Mouse (Mus musculus) layer of hippocampus, postnatal 14 days (tissue): ENCODE measurements around the gene Tbc1d16. TPM values are rescaled to one million over a fixed set of nuclear protein-coding genes. Genes with fewer than 3 reads are reported as not detected.
A peak's percentile ranks its signal among the peaks of the same experiment; 100 is the strongest.

Source experiments
- DNase-seq, 2 experiments: peaks; one replicate each; pipeline ENCODE4 v3.0.0; 2021 to 2022; ENCODE audit warnings: low spot score in 2 of 2, mixed read lengths in 1 of 2
- total RNA-seq, 2 experiments: library from RNA; stranded (reverse); gene quantifications; 2 replicates each; pipeline ENCODE4 v1.2.3; 2021

Gene Tbc1d16
- total RNA-seq, 2 experiments from 2014 or later, result 79.7 to 81.0 TPM

DNA sequence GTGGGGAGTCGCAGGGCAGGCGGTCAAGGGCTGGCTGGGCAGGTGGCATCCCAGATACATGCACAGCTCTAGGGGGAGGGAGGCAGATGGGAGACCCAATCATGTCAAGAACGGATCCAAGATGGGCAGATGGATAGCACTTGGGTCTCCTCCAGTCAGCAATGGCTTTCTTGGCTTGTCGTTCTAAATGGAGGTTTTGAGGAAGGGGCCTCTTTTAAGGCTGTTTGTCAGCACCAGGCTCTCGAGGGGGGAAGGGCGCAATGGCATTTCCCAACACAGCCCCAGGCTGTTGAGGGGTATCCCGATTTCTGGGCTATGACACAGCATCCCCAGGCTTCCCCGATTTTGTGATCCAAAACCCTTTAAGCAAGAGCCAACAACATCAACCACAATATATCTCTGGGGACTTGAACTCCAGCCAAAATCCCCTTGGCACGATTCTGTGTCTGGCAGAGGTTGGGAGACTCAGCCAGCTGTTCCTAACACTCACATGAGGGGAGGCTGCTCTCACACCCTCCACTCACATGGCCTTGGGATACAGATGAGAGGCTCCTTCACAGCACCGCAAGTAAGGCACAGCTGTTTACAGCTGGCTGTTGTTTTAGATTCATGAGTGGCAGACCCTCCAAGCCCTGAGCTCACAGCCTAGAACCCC lies 18.8 kb downstream of the Tbc1d16 start:
- DNase-seq, result peak; percentile 71 to 80

DNA sequence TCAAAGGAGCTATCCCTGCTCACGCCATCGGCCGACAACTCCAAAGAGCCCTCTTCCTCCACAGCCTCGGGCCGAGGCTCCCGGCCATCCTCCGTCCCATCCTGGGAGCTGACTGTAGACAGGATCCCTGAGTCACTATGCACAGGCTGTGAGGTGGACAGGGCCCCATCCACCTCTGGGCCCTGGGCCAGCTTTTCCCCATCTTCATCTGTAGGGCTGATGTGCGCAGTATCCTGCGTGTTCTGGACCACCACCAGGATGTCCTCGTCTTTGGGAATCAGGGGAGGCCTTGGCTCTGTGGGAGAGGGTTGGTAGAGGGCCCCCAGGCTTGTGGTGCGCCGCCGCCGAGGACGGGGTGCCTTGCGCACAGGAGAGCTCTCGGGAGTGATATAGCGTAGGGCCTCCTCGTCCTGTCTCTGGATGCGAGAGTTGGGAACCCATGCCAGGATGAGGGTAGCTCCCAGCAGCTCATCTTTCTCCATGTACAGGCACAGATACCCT lies 19.4 kb downstream of the Tbc1d16 start:
- no peak for DNase-seq

DNA sequence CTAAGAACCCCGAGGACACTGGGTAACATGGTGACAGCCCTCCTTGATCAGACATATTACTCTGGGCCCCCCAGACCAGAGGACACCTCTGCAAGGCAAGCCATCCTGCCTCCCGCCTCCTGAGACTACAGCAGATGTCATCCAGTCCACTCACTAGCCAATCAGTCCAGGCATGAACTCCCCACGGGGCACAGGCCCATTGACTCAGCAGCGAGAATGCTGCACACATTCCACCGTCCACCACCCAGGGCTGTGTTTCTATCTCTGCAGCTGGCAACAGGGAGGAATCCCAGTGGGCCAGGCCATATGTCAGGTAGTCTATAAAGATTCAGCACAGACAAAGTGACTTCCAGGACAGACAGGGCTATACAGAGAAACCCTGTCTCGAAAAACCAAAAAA lies 20.3 kb downstream of the Tbc1d16 start:
- no peak for DNase-seq

DNA sequence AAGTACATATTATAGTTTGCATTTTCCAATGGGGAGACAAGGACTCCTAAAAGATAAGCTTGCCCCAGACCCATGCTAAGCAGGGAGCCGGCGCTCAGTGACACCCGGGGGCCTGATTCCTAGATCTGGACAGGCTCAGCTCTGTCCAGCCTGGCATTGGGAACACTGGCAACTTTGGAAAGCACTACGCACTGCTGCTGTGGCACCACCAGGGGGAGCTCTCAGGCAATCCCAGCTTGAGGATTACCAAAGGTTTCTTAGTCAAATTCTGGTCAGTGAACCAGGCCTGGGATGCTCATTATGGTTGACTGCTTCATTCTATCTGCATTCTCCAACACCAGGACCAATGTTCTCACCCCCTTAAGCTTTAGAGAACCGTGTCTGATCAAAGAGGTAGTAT lies 21.7 kb downstream of the Tbc1d16 start:
- peak; percentile 55 to 58 for DNase-seq

DNA sequence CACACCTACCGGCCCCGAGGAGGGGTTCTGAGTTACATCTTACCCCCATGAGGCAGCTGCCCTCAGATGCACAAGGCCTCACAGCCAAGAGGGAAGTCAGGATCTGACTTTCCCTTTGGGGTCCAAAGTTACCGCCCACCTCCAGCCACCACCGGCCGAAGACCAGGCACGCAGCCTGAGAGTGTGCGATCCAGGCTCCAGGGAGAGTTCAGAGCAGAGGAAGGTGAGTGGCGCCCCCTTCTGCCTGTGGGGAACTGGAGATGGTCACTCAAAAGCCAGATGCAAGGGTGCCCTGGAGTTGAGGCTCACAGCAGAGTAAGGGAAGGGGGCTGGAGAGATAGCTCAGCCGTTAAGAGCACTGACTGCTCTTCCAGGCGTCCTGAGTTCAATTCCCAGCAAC lies 22.6 kb downstream of the Tbc1d16 start:
- no peak for DNase-seq

DNA sequence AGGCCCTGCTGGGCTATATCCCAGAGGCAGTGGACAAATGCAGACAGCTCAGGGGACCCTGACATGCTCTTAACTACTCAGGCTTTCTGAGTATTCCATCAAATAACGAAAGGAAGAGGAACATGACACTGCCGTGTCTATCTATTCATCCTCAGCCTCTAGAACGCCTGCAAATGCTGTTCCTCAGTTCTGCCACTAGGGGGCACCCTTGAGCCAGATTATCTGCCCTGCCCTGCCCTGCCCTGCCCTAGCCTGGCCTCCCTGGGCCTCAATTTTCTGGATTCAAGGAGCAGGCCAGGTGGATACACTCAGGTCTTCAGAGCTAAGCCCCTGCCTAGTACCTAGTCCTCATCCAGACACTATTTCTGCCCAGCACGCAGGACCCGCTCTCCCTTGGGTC lies 24.9 kb downstream of the Tbc1d16 start:
- no peak for DNase-seq

DNA sequence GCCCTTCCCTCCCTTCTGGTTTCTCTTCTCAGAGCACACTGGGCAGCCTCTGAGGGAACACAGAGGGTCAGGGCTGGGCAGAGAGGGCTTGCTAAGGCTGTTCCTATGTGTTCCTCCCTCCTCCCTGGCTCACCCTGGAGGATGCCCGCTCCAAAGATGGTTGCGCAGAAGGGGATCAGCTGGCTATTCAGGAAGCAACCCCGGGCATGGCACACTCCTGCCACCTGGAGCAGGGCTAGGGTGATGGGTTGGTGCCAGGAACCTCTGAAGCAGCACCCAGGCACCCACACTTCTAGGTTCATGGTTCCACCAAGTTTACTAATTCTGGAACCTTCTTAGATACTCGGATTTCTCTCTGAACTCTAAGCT lies 29.1 kb downstream of the Tbc1d16 start:
- DNase-seq, result no peak

DNA sequence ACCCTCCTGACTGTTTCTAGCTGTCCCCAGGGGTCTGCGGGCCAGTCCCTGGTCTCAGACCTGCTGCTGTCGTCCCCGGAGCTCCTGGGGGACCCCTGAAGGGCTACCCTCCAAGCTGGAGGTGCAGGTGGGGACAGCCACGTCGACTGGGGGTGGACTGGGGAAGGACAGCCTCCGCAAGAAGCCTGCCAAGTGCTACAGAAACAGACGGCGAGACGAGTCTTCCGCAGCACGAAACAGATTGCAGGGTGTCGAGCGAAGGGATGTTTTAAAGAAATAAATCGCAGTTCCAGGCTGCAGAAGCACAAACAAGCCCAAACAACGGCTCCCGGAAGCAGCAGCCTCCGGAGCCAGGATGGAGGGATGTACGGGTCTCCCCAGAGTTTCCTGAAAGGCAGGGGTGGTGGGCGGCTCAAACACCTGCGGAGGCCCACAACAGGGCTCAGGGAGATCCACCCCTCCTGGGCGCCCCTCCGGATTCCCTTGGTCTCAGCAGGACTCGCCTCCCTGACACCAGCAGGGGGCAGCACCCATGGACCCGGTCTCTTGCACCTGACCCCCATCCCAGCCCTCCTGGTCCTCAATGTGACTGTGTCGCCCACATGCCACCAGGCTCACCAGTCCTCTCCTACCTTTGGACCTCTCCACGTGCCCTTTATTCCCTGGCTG lies 29.6 kb downstream of the Tbc1d16 start:
- peak; percentile 62 to 67 for DNase-seq

DNA sequence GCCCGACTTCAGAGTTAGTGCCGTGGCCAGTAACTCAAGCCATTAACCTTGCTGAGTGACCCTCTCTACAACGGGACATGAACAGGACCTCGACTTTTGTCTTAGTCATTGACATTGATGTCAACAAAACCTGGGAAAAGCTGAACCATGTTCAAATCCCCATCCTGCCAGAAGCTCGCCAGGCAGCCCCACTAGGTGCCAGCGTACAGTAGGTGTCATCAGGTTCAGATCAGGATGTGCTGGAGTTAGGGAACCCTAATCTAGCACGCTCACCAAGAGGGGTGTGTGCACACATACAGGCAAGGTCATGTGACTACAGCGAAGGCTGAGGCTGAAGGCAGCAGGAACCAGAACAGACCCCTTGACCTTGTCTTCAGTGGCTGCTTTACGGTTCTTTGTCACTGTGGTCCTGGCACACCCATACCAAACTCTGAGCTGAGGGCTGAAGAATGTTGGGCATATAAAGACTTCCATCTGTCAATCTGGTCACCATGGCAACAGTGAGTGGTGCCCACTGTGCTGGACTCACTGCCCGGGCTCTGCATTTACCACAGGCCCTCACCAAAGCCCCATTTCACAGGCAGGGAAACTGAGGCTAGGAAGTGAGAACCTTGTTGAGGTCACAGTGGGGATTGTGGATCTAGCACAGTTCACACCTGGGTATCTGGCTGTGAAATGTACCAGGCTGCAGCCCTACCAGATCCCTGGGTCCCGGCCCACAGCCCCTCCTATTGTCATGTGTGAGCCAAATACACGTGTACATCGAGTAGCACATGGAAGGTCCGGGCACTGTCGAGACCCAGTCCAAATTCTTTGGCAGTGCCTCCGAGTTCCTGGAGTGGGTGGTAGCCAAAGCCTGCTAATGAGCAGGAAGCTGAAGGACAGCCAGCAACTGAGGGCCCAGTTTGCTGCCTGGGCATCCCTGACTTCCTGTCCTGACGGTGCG lies 30.4 kb downstream of the Tbc1d16 start:
- DNase-seq, result peak in 1 of 2 experiments; percentile 65

DNA sequence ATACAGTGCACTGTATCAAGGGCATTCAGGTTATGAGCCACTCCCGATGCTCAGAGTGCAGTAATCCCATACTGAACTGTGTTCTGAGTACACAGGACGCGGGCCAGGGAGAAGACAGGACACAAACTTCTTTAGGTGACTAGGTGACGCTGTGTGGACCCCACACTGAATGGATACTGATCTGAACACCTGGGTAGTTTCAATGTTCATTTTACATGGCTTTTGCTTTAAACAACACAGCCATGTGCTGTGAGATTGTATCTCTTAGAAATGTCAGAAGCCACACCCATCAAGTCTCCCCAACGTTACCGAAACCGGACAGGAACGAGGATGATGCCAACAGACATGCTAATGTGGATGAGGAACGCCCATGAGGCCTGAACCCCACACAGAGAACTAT lies 35.7 kb downstream of the Tbc1d16 start:
- no peak for DNase-seq

DNA sequence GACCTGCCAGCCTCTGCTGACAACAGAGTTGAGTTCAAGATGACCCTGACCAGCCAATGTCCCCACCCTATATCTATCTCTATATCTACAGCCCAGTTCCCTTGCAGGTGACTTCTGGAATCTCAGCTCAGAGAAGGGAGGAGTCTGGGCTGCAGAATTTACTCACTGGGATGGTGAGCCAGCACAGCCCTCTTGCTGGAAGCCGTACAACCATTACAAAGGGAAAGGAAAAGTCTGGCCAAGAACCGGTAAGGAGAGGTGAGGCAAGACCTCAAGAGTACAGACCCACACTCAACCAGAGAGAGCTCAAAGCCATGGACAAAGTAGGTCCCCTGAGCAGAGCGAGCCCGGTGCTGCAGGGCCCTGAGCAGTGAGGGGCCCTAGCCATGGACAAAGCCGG lies 36.1 kb downstream of the Tbc1d16 start:
- DNase-seq, result no peak

DNA sequence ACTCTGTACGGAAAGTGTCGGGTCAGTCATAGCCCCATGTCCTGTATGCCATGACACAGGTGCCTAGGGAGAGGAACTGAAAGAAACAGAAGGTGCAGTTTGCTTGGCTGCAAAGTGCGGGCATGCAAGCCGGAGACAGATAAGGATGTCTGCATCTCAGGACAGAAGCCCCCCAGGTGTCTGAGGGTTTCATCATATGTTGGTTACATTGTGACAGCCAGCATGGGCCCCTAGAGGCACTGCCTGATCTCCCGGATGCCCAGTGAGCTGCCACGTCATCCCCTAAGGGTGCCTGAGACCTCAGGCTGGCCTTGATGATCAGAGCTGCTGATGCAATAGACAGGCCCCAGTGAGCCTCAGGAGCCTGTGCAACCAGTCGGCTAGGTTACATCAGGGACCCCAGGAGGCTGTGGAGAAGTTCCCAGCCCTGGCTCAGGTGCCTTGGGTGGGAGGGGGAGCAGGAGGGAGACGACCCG lies 36.7 kb downstream of the Tbc1d16 start:
- no peak for DNase-seq

DNA sequence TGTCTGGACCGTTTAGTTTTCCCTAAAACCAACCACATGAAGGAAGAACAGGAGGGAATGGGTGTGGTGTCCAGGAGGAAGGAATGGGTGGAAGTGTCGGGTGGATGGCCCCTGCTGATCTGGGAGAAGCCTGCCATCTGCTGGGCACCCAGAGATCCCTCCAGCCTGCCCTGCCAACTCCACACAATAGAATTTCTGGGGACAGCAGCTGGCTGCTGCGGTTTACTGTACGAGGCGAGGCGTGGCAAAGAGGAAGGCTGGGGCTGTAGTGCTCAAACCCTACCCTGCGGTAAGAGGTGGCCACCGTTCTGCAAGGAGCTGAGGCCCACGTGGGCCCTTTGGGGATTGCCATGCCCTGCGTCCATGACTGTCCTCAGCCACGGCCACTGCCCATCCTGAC lies 37.8 kb downstream of the Tbc1d16 start:
- DNase-seq, result peak; percentile 47 to 57

DNA sequence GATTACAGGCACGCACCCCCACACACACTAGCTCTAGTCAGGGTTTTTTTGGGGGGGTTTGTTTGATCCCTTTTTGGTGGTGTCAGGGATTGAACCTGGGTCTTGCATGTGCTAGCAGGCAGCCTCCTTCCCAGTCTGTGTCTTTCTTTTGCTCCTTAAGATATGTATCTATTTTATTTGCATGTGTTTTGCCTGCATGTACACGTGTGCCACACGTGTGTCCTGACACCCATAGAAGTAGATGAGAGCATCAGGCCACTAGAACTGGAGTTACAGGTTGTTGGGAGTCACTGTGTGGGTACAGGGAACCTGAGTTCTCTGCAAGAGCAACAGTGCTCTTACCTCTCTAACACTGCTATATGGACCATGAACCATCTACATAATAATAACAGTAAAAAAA lies 39.0 kb downstream of the Tbc1d16 start:
- DNase-seq, result no peak

DNA sequence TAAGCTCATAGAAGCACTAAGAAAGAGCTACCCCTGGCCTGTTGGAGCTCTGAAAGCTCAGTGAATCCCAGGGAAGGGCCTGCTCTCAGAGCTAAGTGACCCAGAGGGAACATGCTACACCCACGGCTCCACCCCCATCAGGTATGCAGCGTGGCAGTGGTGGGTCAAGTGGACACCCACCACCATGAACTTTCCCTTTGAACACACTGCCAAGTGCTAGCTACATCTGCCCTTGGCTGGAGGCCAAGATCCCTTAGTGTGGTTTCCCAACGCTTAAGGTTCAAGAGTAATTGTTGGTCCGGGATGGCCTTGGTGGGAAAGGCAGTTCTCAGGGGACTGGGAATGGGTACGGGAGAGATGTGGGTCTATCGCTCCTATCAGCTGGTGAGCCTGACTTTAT lies 39.9 kb downstream of the Tbc1d16 start:
- no peak for DNase-seq

DNA sequence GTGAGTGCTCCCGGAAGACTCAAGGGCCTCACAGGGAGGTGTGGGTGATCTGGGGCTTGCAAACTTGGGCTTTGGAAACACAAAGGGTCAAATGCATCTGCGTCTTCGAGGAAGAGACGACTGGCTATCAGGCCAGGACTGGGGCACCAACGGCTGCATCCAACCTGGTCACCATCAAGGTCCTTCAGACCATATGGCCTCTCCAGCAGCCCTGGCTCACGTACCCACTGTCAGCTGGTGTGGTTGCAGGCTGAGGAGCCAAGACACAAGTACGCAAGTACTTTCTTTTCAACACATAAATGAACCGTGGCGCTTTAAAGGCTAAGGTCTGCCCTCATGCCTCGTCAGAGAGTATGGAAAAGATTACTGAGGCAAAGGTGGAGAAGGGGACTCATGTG lies 40.5 kb downstream of the Tbc1d16 start:
- DNase-seq, result no peak

DNA sequence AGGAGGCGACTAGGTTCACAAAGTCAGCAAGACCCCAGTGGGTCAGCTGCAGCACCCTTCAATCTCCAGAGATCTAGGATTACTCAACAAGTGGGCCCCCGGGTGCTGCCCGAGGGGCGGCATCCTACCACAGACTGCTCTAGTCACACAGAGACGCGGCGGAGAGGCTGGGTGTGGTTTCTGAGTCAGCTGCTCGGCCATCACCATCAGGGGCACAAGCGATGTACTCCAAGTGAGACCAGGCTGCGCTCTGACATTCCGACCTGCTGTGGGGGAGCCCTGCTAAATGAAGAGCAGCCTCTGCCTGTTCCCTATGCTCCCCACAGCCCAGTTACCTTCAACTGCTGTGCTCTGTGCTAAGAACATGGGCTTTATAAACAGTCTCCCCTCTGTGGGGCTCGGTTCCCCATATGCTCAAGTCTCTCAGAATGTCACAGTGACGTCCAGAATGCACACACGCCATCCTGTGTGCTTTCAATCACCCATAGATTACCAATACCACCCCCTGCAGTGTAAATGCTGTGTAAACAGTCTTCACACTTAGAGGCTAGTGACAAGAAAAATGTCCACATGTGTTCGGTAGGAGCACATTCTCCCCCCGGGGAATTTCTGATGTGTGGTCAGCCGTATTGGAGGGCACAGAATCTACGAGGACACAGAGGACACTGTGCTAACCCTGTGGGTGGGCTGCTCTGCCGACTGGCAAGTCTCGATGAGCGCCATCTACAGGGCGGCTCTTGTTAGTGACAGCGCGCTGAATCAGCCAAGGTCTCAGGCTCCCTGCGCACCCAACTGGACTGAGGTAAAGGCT lies 41.1 kb downstream of the Tbc1d16 start:
- DNase-seq, result peak; percentile 68

DNA sequence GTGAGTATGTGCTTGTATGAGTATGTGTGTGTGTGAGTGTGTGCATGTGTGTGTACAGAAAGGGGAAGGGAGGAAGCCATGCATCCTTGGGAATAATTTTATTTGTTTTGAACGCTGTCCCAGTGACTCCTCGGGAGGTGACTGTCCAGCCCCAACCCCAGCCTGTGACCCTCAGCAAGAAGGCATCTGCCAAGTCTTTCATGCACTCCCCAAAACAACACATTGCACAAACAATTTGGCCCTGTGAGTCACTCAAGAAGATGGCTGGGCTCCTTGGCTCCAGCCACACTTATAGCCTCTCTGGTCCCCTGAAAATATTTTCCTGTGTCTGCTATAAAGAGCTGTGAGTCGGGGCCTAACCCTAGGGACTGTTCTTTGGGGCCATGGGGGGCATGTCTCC lies 41.9 kb downstream of the Tbc1d16 start:
- no peak for DNase-seq

DNA sequence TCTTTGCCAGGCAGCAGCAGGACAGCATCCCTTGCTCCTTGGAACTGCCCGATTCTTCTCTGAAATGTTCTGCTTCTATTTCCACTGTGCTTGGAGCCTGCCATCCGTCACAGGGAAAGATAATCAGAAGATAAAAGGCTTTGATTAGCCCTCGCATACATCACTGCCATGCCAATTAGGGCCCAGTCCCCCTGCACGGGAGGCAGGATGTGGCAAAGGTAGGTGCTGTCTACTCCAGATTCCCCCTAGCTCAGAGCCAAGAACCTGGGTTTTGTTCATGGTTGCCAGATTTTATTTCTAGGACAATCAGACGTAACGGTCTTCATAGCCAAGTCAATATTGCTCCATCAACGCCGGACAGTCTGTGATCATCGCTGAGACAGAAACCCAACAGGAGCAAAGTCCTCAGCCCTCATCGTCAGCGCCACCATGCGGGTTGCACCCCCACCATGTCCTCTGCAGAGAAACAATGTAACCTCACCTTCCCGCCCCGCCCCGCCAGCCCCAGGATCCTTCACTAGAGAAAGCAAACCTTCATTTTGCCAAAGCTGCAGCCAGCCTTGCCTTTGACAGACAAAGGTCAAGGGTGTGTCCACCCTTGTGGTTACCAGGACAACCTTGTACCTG lies 44.5 kb downstream of the Tbc1d16 start:
- DNase-seq, result no peak

DNA sequence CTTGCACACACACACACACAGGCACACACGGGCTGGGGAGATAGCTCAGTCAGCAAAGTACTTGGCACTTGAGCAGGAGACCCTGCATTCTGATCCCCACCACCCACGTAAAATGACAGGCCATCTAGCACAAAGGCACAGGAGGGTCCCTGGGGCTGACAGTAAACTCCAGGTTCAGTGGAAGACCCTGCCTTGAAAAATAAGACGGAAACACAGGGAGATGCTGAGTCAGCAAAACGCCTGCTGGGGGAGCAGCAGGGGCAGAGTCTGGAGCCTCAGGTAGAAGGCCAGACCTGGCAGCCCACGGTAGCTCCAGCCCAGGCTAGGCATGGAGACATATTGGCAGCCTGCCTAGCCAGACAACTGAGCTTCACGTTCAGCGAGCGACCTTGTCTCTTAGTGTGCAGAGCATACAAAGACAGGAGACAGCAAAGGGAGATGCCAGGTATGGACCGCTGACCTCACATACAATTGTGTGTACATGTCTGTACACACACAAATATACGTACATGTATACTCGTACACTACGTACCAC lies 46.4 kb downstream of the Tbc1d16 start:
- DNase-seq, result no peak
